Mouse (Mus musculus): ENCODE data around the gene Mybpc2. TPM values are rescaled to one million over a fixed set of nuclear protein-coding genes. Genes with fewer than 3 reads are reported as not detected.

Mybpc2 gene
- polyA plus RNA-seq, 1 experiment from 2014 or later, result 0.10 TPM

DNA sequence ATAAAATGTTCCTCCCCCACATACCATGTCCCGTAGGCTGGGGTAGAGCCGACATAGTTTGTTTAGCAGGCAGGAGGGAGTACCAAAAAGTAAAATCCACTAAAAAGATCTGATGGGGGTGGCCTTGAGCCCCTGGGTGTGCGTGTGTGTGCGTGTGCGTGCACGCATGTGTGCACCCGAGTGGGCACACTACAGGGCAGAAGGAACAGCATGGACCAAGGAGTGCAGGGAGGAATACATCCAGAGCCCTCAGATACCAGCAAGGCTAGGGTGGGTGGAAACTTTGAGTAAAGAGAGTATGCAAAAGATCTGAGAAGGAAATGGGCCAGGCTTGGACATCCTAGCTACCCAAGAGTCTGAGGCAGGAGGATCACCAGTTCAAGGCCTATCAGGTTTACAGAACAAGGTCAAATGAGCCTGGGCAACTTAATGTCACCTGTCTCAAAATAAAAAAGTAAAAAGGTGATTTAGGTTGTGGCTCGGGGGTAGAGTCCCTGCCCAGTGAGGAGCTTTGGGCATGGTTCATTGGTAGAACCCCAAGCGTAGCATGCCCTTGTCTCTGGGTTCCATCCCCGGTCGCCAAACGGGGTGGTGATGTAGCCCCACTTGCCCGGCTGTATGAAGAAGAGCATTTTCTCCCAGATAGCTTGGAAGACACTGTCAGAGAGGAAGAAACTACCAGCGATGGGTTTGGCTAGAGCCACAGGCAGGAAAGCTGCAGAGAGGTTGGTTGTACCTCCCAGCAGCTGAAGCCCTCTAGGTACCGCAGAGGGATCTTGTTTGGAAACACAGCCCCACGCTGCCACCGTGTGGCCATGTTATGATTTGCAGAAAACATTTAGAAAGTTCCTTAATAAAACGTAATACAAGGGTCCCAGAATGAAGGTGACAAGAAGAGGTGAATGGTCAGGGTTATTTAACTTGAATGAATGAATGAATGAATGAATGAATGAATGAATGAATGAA lies 36.3 kb upstream of the Mybpc2 start:
- Histone ChIP-seq H3K27ac (ENCODE audit: low read depth, low read length) (no peak overlapping the region), H3K36me3 (ENCODE audit: control insufficient read depth, insufficient read depth, low read length) (no peaks in the 10 kb centered on the region), H3K27me3 (replicated peaks; ENCODE audit: control insufficient read depth, insufficient read depth, low read length) (no peaks in the 10 kb centered on the region), H3K4me1 (ENCODE audit: control insufficient read depth, insufficient read depth, low read length) (no peaks in the 10 kb centered on the region), H3K9me3 (replicated peaks; ENCODE audit: control insufficient read depth, low read length) (no peaks in the 10 kb centered on the region), H3K9ac (ENCODE audit: low read length) (no peak overlapping the region), H3K4me2 (ENCODE audit: low read length) (no peak overlapping the region), H3K4me3 (ENCODE audit: low read depth, low read length) (no peak overlapping the region)
- DNase-seq (ENCODE audit: low spot score) (peak; percentile 94), ATAC-seq (peak; percentile 70)
- WGBS, result 54% methylated on average over 18 of the region's 18 CpGs

DNA sequence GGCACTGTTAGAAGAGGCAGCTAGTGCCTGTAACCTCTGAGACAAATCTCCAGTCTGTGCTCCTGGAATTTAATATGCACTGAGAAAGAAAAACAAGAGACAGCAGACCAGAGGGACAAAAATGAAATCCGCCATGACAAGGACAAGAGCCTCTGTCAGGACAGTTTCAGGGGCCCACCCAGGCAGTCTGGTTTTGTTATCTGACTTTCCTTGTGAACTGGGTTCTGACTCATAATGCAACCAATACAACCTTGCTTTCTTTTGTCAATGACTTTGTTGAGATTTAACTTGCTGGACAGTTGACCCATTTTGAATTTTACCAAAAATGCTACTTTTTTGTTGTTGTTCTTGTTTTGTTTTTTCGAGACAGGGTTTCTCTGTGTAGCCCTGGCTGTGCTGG lies 33.2 kb upstream of the Mybpc2 start:
- H3K4me3 ChIP-seq (ENCODE audit: low read depth, low read length), result no peak overlapping the region
- H3K27ac ChIP-seq (ENCODE audit: low read depth, low read length), result no peak overlapping the region
- DNase-seq (ENCODE audit: low spot score), result no peak
- H3K27me3 ChIP-seq (replicated peaks; ENCODE audit: control insufficient read depth, insufficient read depth, low read length), result no peaks in the 10 kb centered on the region
- no peak overlapping the region for H3K4me2 ChIP-seq (ENCODE audit: low read length)
- WGBS, result 85% methylated on average over 2 of the region's 2 CpGs
- ATAC-seq, result no peak
- no peaks in the 10 kb centered on the region for H3K36me3 ChIP-seq (ENCODE audit: control insufficient read depth, insufficient read depth, low read length)
- H3K4me1 ChIP-seq (ENCODE audit: control insufficient read depth, insufficient read depth, low read length), result peaks cover 4% of the 10 kb centered on the region
- H3K9me3 ChIP-seq (replicated peaks; ENCODE audit: control insufficient read depth, low read length), result no peaks in the 10 kb centered on the region
- no peak overlapping the region for H3K9ac ChIP-seq (ENCODE audit: low read length)

DNA sequence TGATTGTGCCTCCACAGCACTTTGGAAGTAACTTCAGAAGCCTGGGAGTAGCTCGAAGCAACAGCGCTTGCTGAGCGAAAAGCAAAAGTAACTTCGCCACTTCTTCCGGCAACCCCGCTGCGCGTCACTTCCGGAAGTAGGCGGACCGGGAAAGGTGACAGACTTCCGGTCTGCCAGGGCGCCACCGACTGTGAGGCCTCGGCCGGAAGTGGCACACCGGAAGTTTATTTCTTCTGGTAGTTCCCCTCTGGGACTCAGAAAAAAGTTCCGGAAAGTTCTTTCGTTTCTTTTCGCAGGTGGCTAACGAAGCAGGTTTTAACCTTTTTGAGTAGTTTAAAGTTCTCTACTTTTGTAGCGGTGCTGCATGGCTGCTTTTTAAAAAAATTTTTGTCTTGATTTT lies 29.4 kb upstream of the Mybpc2 start, which contains the start of gene Nr1h2:
Gene Nr1h2, minus strand, starts transcription at position 126 of the 400 bp plus-strand sequence.
- under 1% methylated on average over 22 of the region's 22 CpGs for WGBS
- Histone ChIP-seq H3K9ac (ENCODE audit: low read length) (peak within 1 kb of the TSS; percentile 48), H3K4me1 (ENCODE audit: control insufficient read depth, insufficient read depth, low read length) (peaks cover 4% of the 10 kb centered on the region), H3K4me2 (ENCODE audit: low read length) (peak within 1 kb of the TSS; percentile 74), H3K4me3 (ENCODE audit: low read depth, low read length) (peak within 1 kb of the TSS; percentile 83), H3K27ac (ENCODE audit: low read depth, low read length) (peak within 1 kb of the TSS; percentile 88), H3K36me3 (ENCODE audit: control insufficient read depth, insufficient read depth, low read length) (peaks cover 31% of the 10 kb centered on the region), H3K9me3 (replicated peaks; ENCODE audit: control insufficient read depth, low read length) (no peaks in the 10 kb centered on the region), H3K27me3 (replicated peaks; ENCODE audit: control insufficient read depth, insufficient read depth, low read length) (no peaks in the 10 kb centered on the region)
- ATAC-seq (peak; percentile 84), DNase-seq (ENCODE audit: low spot score) (peak; percentile 97)

GRCm38 (mm10) chr7:44553196-44553764 lies 28.8 kb upstream of the Mybpc2 start:
- Histone ChIP-seq H3K4me1 (ENCODE audit: control insufficient read depth, insufficient read depth, low read length) (peaks cover 4% of the 10 kb centered on the region), H3K36me3 (ENCODE audit: control insufficient read depth, insufficient read depth, low read length) (peaks cover 31% of the 10 kb centered on the region), H3K9me3 (replicated peaks; ENCODE audit: control insufficient read depth, low read length) (no peaks in the 10 kb centered on the region), H3K4me2 (ENCODE audit: low read length) (peak overlapping the region; percentile 74), H3K4me3 (ENCODE audit: low read depth, low read length) (peak overlapping the region; percentile 83), H3K9ac (ENCODE audit: low read length) (peak overlapping the region; percentile 48), H3K27ac (ENCODE audit: low read depth, low read length) (peak overlapping the region; percentile 88), H3K27me3 (replicated peaks; ENCODE audit: control insufficient read depth, insufficient read depth, low read length) (no peaks in the 10 kb centered on the region)
- WGBS, result under 1% methylated on average over 32 of the region's 32 CpGs
- ATAC-seq (peak; percentile 72), DNase-seq (ENCODE audit: low spot score) (peak; percentile 88)

GRCm38 (mm10) chr7:44552141-44552908 lies 27.9 kb upstream of the Mybpc2 start:
- H3K27me3 ChIP-seq (replicated peaks; ENCODE audit: control insufficient read depth, insufficient read depth, low read length), result no peaks in the 10 kb centered on the region
- peaks cover 10% of the 10 kb centered on the region for H3K4me1 ChIP-seq (ENCODE audit: control insufficient read depth, insufficient read depth, low read length)
- H3K9me3 ChIP-seq (replicated peaks; ENCODE audit: control insufficient read depth, low read length), result no peaks in the 10 kb centered on the region
- peak overlapping the region; percentile 83 for H3K4me3 ChIP-seq (ENCODE audit: low read depth, low read length)
- no peak for DNase-seq (ENCODE audit: low spot score)
- 88% methylated on average over 31 of the region's 31 CpGs for WGBS
- H3K36me3 ChIP-seq (ENCODE audit: control insufficient read depth, insufficient read depth, low read length), result peaks cover 31% of the 10 kb centered on the region
- no peak overlapping the region for H3K9ac ChIP-seq (ENCODE audit: low read length)
- ATAC-seq, result no peak
- H3K4me2 ChIP-seq (ENCODE audit: low read length), result peak overlapping the region; percentile 74
- H3K27ac ChIP-seq (ENCODE audit: low read depth, low read length), result no peak overlapping the region

DNA sequence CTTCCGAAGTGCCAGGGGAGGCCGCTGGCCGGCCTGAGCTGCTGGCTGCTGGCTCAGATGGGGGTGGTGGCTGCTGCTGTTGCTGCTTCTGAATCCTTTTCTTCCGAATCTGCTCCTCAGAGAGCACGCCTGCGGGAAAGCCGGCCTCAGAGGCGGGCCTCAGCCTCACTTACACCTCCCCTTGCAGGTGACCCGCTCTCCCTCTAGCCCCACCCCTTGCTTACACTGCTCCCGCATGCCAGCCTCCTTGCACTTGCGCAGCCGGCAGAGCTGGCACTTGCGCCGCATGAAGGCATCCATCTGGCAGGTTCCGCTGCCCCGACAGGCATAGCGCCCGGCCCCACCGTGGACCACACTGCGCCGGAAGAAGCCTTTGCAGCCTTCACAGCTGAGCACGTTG lies 27.3 kb upstream of the Mybpc2 start:
- H3K27me3 ChIP-seq (replicated peaks; ENCODE audit: control insufficient read depth, insufficient read depth, low read length), result no peaks in the 10 kb centered on the region
- no peaks in the 10 kb centered on the region for H3K9me3 ChIP-seq (replicated peaks; ENCODE audit: control insufficient read depth, low read length)
- DNase-seq (ENCODE audit: low spot score) (no peak), ATAC-seq (no peak)
- H3K4me2 ChIP-seq (ENCODE audit: low read length), result no peak overlapping the region
- WGBS, result 86% methylated on average over 22 of the region's 22 CpGs
- no peak overlapping the region for H3K4me3 ChIP-seq (ENCODE audit: low read depth, low read length)
- no peak overlapping the region for H3K27ac ChIP-seq (ENCODE audit: low read depth, low read length)
- no peak overlapping the region for H3K9ac ChIP-seq (ENCODE audit: low read length)
- H3K4me1 ChIP-seq (ENCODE audit: control insufficient read depth, insufficient read depth, low read length), result peaks cover 10% of the 10 kb centered on the region
- peaks cover 31% of the 10 kb centered on the region for H3K36me3 ChIP-seq (ENCODE audit: control insufficient read depth, insufficient read depth, low read length)

DNA sequence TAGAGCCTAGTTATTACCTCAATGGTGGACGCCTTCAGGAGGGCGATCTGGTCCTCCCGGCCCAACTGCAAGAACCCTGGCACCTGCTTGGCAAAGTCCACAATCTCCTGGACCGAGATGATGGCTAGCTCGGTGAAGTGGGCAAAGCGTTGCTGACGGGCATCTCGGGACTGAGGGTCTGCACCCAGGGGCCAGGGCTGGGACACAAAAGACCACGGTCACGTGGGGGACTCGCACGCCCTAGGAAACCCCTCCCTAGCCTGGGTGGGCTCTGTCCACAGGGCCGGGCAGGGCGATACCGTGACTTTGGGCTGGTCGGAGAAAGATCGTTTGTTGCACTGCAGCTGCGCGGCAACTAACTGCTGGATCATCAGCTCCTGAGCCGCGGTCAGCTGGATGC lies 26.8 kb upstream of the Mybpc2 start:
- no peak overlapping the region for H3K4me3 ChIP-seq (ENCODE audit: low read depth, low read length)
- H3K4me2 ChIP-seq (ENCODE audit: low read length), result no peak overlapping the region
- no peak for ATAC-seq
- H3K27me3 ChIP-seq (replicated peaks; ENCODE audit: control insufficient read depth, insufficient read depth, low read length), result no peaks in the 10 kb centered on the region
- peaks cover 10% of the 10 kb centered on the region for H3K4me1 ChIP-seq (ENCODE audit: control insufficient read depth, insufficient read depth, low read length)
- no peak overlapping the region for H3K27ac ChIP-seq (ENCODE audit: low read depth, low read length)
- WGBS, result 96% methylated on average over 21 of the region's 21 CpGs
- no peak overlapping the region for H3K9ac ChIP-seq (ENCODE audit: low read length)
- DNase-seq (ENCODE audit: low spot score), result no peak
- peaks cover 31% of the 10 kb centered on the region for H3K36me3 ChIP-seq (ENCODE audit: control insufficient read depth, insufficient read depth, low read length)
- no peaks in the 10 kb centered on the region for H3K9me3 ChIP-seq (replicated peaks; ENCODE audit: control insufficient read depth, low read length)

DNA sequence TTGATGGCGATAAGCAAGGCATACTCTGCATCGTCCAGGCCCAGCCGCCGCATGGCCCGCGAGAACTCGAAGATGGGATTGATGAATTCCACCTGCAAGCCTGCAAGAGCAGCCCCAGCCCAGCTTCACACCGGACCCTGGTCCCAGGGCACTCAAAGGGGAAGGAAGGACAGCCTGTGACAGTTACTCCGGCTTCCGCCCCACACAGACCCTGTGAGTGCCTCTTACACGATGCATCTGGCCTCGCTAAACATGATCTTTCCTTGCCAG lies 25.9 kb upstream of the Mybpc2 start:
- no peaks in the 10 kb centered on the region for H3K27me3 ChIP-seq (replicated peaks; ENCODE audit: control insufficient read depth, insufficient read depth, low read length)
- no peak overlapping the region for H3K4me3 ChIP-seq (ENCODE audit: low read depth, low read length)
- H3K9me3 ChIP-seq (replicated peaks; ENCODE audit: control insufficient read depth, low read length), result no peaks in the 10 kb centered on the region
- ATAC-seq (no peak), DNase-seq (ENCODE audit: low spot score) (no peak)
- H3K36me3 ChIP-seq (ENCODE audit: control insufficient read depth, insufficient read depth, low read length), result peaks cover 31% of the 10 kb centered on the region
- H3K9ac ChIP-seq (ENCODE audit: low read length), result no peak overlapping the region
- no peak overlapping the region for H3K27ac ChIP-seq (ENCODE audit: low read depth, low read length)
- 97% methylated on average over 12 of the region's 12 CpGs for WGBS
- no peak overlapping the region for H3K4me2 ChIP-seq (ENCODE audit: low read length)
- peaks cover 10% of the 10 kb centered on the region for H3K4me1 ChIP-seq (ENCODE audit: control insufficient read depth, insufficient read depth, low read length)

Measured in forebrain, embryonic 14.5 days (tissue).